Mouse (Mus musculus) small intestine, adult 2 months (tissue): Measurements from ENCODE around the gene Ncam1. TPM values are rescaled to one million over a fixed set of nuclear protein-coding genes. Genes with fewer than 3 reads are reported as not detected.

Experiments used
- H3K27ac ChIP-seq: fragments of 200-500 bp; 2 replicates; pipeline ENCODE4 v1.5.1; 2012; ENCODE audit warnings: low read depth, low read length, control low read depth, inconsistent platforms; ENCODE audit not compliant: insufficient read depth
- H3K27me3 ChIP-seq: fragments of 200-500 bp; 2 replicates; pipeline ENCODE4 v1.6.1; 2012; ENCODE audit warnings: mild to moderate bottlenecking, moderate library complexity, low read length, inconsistent platforms; ENCODE audit not compliant: control insufficient read depth, insufficient read depth
- H3K36me3 ChIP-seq: fragments of 200-500 bp; 2 replicates; pipeline ENCODE4 v1.6.1; 2012; ENCODE audit warnings: mild to moderate bottlenecking, low read length, control low read depth, inconsistent platforms; ENCODE audit not compliant: control insufficient read depth, insufficient read depth
- H3K4me1 ChIP-seq: fragments of 200-500 bp; 2 replicates; pipeline ENCODE4 v1.6.1; 2012; ENCODE audit warnings: low read length, inconsistent platforms, mixed read lengths; ENCODE audit not compliant: control insufficient read depth, insufficient read depth, insufficient read length
- H3K4me3 ChIP-seq: fragments of 200-500 bp; 2 replicates; pipeline ENCODE4 v1.5.1; 2012; ENCODE audit warnings: low read depth, mild to moderate bottlenecking, control low read depth, inconsistent platforms, low read length, moderate library complexity
- CTCF ChIP-seq: fragments of 200-500 bp; IDR thresholded peaks from 2 replicates; pipeline ENCODE4 v1.5.1; 2012; ENCODE audit warnings: low read depth, mild to moderate bottlenecking, control low read depth, inconsistent platforms, low read length, moderate library complexity, mixed read lengths; ENCODE audit not compliant: insufficient replicate concordance, insufficient read length; ENCODE audit errors: extremely low read depth
- POLR2A ChIP-seq: fragments of 200-500 bp; IDR thresholded peaks from 2 replicates; pipeline ENCODE4 v1.6.1; 2012; ENCODE audit warnings: low read depth, mild to moderate bottlenecking, control low read depth, inconsistent platforms, low read length, moderate library complexity
- WGBS: fragments of 180-500 bp; shearing (Covaris S2); methylation state at CpG from one replicate; pipeline ENCODE4 v1.1.7; 2018; 5-methylcytosine and 5-hydroxymethylcytosine counted together
- polyA plus RNA-seq: library from polyadenylated mRNA; depleted of rRNA; stranded (reverse); fragments of >200 nt; gene quantifications from 2 replicates; pipeline ENCODE4 v1.2.3, GENCODE M21; 2012

Ncam1 gene
- polyA plus RNA-seq, 1 experiment: 3.5 TPM

DNA sequence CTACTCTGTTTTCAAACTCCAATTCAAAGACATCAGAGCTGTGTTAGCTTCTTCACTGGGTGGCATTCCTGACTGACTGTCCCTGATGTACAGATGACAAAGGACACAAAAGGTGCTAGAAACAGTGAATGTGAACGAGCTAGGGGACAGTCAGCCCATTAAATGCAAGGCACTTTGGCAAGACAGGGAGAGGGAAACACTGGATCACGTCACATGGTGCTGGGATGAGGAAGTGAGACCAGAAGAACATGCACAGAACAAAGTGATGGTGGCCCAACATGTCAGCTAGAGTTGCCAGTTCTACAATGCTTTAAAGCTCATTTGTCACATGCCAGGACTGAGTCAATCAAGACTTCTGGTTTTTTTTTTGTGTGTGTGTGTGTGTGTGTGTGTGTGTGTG, 247.4 kb downstream of the Ncam1 start:
- H3K27me3 ChIP-seq: no peaks in the 10 kb centered on the region
- no peak for TF ChIP-seq CTCF
- TF ChIP-seq POLR2A: no peak
- 45% methylated on average over 2 of the region's 2 CpGs for WGBS

GRCm38 (mm10) chr9:49542593-49542992, 256.1 kb downstream of the Ncam1 start:
- Histone ChIP-seq H3K27ac (no peak overlapping the region), H3K4me3 (no peak overlapping the region), H3K36me3 (no peaks in the 10 kb centered on the region), H3K27me3 (no peaks in the 10 kb centered on the region), H3K4me1 (no peaks in the 10 kb centered on the region)
- WGBS: 79% methylated on average over 4 of the region's 4 CpGs
- no peak for TF ChIP-seq POLR2A
- no peak for TF ChIP-seq CTCF

More for the DNA sequence above, 247.4 kb downstream of the Ncam1 start:
- H3K27ac ChIP-seq: no peak overlapping the region
- no peak overlapping the region for H3K4me3 ChIP-seq
- no peaks in the 10 kb centered on the region for H3K36me3 ChIP-seq
- H3K4me1 ChIP-seq: no peaks in the 10 kb centered on the region

GRCm38 (mm10) chr9:49537814-49538213, 260.9 kb downstream of the Ncam1 start:
- H3K36me3 ChIP-seq: no peaks in the 10 kb centered on the region
- no peak overlapping the region for H3K27ac ChIP-seq
- TF ChIP-seq POLR2A (no peak), CTCF (no peak)
- H3K4me1 ChIP-seq: no peaks in the 10 kb centered on the region
- WGBS: 78% methylated on average over 6 of the region's 6 CpGs
- H3K27me3 ChIP-seq: no peaks in the 10 kb centered on the region
- H3K4me3 ChIP-seq: no peak overlapping the region

GRCm38 (mm10) chr9:49536593-49536992, 262.1 kb downstream of the Ncam1 start:
- no peaks in the 10 kb centered on the region for H3K4me1 ChIP-seq
- 79% methylated on average over 6 of the region's 6 CpGs for WGBS
- TF ChIP-seq CTCF (no peak), POLR2A (no peak)

DNA sequence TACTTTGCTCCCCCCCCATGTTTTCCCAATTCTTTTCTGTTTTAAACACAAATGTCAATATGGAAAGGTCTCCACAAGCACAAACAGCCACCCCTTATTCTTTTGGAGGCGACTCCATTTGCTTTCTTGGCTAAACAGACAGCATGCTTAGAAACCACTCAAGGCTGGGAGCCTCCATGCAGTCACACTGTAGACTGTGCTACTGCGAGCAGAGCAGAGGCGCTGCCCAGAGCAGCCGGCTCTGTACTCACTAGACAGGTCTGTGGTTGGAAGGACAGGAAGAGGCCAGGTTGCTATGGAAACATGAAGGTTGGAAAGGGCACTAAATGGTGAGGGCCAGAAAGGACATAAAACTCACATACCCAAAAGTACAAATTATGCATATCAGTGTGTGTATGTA, 263.8 kb downstream of the Ncam1 start:
- 41% methylated on average over 4 of the region's 4 CpGs for WGBS

More at GRCm38 (mm10) chr9:49536593-49536992, 262.1 kb downstream of the Ncam1 start:
- Histone ChIP-seq H3K36me3 (no peaks in the 10 kb centered on the region), H3K27me3 (no peaks in the 10 kb centered on the region), H3K27ac (no peak overlapping the region), H3K4me3 (no peak overlapping the region)

GRCm38 (mm10) chr9:49533912-49534491, 264.7 kb downstream of the Ncam1 start:
- H3K4me1 ChIP-seq: no peaks in the 10 kb centered on the region
- no peak overlapping the region for H3K27ac ChIP-seq
- 32% methylated on average over 8 of the region's 8 CpGs for WGBS
- no peaks in the 10 kb centered on the region for H3K27me3 ChIP-seq
- TF ChIP-seq POLR2A: no peak
- H3K4me3 ChIP-seq: no peak overlapping the region
- no peaks in the 10 kb centered on the region for H3K36me3 ChIP-seq

More for the DNA sequence above, 263.8 kb downstream of the Ncam1 start:
- H3K4me1 ChIP-seq: no peaks in the 10 kb centered on the region
- no peak overlapping the region for H3K4me3 ChIP-seq
- no peaks in the 10 kb centered on the region for H3K27me3 ChIP-seq
- TF ChIP-seq POLR2A: no peak
- TF ChIP-seq CTCF: no peak
- H3K36me3 ChIP-seq: no peaks in the 10 kb centered on the region
- H3K27ac ChIP-seq: no peak overlapping the region

DNA sequence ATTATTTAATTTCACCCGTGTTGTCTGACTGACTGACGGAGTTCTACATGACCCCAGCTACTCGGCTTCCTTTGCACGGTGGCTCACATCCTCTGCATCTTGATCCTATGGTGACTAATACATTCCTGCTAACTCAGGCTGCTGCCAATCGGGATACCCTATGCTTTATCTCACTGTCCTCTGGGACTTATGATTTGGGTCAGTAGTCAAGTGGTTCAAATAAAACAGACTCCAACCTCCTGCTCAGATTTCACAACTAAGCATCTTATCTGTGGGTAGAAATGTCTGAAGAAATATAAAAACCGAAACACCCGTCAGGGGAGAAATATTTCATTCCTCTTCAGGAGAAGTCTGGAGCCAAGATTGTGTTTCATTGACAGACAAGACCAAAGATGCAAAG, 265.3 kb downstream of the Ncam1 start:
- TF ChIP-seq CTCF (no peak), POLR2A (no peak)
- H3K36me3 ChIP-seq: no peaks in the 10 kb centered on the region
- 71% methylated on average over 7 of the region's 7 CpGs for WGBS
- no peaks in the 10 kb centered on the region for H3K4me1 ChIP-seq
- H3K4me3 ChIP-seq: no peak overlapping the region
- no peaks in the 10 kb centered on the region for H3K27me3 ChIP-seq
- H3K27ac ChIP-seq: no peak overlapping the region
